Mouse (Mus musculus): ENCODE measurements at regions not wholly inside any gene's neighbourhood (a gene's known extent, or its start where the extent isn't known, plus 50 kb on each side); places are given as distances from the start of the nearest gene placed in this dataset.
A peak's percentile ranks its signal among the peaks of the same experiment; 100 is the strongest.

DNA sequence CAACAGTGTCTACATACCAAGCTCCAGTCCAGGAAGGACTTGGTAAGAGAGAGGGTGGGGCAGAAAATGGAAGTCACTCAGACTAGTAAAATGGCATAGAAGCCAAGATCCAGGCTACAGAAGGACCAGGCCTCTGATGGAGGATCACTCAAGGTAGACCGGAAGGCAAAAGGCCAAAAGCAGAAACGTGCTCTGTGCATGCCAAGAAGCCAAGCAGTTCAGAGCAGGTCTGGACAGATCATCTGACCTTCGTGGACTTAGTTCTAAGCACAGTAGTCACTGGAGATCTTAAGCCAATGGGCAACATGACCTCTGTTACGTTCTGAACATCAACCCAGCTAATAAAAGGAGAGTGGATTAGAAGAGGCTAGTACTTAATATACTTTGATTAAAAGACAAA is 90.6 kb upstream of the Sesn3 start:
- H3K27ac ChIP-seq (ENCODE audit: low read length): no peak overlapping the region
- H3K27me3 ChIP-seq (ENCODE audit: control insufficient read depth, insufficient read depth, low read length): no peaks in the 10 kb centered on the region
- no peak overlapping the region for H3K9ac ChIP-seq (replicated peaks; ENCODE audit: low read depth, low read length)
- no peak for ATAC-seq (ENCODE audit: insufficient number of reproducible peaks, insufficient read depth, low FRiP score, low read depth)
- no peaks in the 10 kb centered on the region for H3K36me3 ChIP-seq (ENCODE audit: control insufficient read depth, insufficient read depth, low read length)
- 83% methylated on average over 4 of the region's 4 CpGs for WGBS
- H3K9me3 ChIP-seq (ENCODE audit: control insufficient read depth, low read depth, low read length): no peaks in the 10 kb centered on the region
- H3K4me1 ChIP-seq (ENCODE audit: control insufficient read depth, insufficient read depth, low read length): no peaks in the 10 kb centered on the region
- H3K4me2 ChIP-seq (replicated peaks; ENCODE audit: low read depth, low read length): no peak overlapping the region
- H3K4me3 ChIP-seq (ENCODE audit: low read depth, low read length): no peak overlapping the region

DNA sequence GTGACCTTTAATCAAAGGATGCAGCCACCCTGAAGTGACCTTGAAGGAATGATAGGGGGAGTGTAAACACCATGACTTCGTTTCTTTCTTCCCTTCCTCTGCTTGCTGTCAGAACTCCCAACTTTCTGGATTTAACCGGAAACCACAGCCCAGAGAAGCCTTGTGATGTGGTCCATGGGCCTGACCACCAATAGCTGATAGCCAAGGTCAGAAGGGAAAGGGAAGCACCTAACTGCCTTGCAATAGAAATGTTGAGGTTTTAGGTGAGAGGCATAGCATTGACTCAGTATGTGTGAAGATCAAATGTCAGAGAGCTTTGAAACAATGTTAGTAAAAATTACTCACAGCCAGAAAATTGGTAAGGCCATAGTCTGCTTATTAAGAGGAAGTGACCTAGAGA is 89.2 kb upstream of the Sesn3 start:
- no peaks in the 10 kb centered on the region for H3K27me3 ChIP-seq (ENCODE audit: control insufficient read depth, insufficient read depth, low read length)
- H3K36me3 ChIP-seq (ENCODE audit: control insufficient read depth, insufficient read depth, low read length): no peaks in the 10 kb centered on the region
- ATAC-seq (ENCODE audit: insufficient number of reproducible peaks, insufficient read depth, low FRiP score, low read depth): no peak
- H3K4me2 ChIP-seq (replicated peaks; ENCODE audit: low read depth, low read length): no peak overlapping the region
- H3K9me3 ChIP-seq (ENCODE audit: control insufficient read depth, low read depth, low read length): no peaks in the 10 kb centered on the region
- H3K4me3 ChIP-seq (ENCODE audit: low read depth, low read length): no peak overlapping the region
- H3K27ac ChIP-seq (ENCODE audit: low read length): no peak overlapping the region
- WGBS: 41% methylated on average over 2 of the region's 2 CpGs
- H3K9ac ChIP-seq (replicated peaks; ENCODE audit: low read depth, low read length): no peak overlapping the region
- no peaks in the 10 kb centered on the region for H3K4me1 ChIP-seq (ENCODE audit: control insufficient read depth, insufficient read depth, low read length)

GRCm38 (mm10) chr9:14187753-14188152 is 87.1 kb upstream of the Sesn3 start:
- no peaks in the 10 kb centered on the region for H3K27me3 ChIP-seq (ENCODE audit: control insufficient read depth, insufficient read depth, low read length)
- H3K36me3 ChIP-seq (ENCODE audit: control insufficient read depth, insufficient read depth, low read length): no peaks in the 10 kb centered on the region
- WGBS: 97% methylated on average over 1 of the region's 1 CpGs
- no peaks in the 10 kb centered on the region for H3K9me3 ChIP-seq (ENCODE audit: control insufficient read depth, low read depth, low read length)
- H3K4me2 ChIP-seq (replicated peaks; ENCODE audit: low read depth, low read length): no peak overlapping the region
- no peak overlapping the region for H3K27ac ChIP-seq (ENCODE audit: low read length)
- no peak for ATAC-seq (ENCODE audit: insufficient number of reproducible peaks, insufficient read depth, low FRiP score, low read depth)
- H3K4me3 ChIP-seq (ENCODE audit: low read depth, low read length): no peak overlapping the region
- no peaks in the 10 kb centered on the region for H3K4me1 ChIP-seq (ENCODE audit: control insufficient read depth, insufficient read depth, low read length)
- no peak overlapping the region; the same call in 1 of the 2 replicates for H3K9ac ChIP-seq (replicated peaks; ENCODE audit: low read depth, low read length)

DNA sequence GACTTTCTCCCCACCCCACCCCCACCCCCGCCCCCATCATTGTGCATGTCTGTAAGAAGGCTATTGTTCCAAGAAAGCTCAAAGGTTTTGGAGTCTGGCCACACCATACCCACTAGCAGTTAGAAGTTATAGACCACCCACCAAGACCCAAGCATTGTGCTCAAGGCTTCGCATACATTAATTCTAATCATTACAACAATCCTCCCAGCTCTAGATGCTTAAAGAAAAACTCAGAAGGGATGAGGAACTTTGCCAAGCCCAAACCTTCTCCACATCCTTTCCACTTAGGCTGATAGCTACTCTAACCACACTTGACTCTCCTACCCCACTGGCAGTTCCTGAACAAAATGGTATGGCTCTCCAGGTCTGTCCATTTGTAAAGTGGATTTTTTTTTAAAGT is 86.4 kb upstream of the Sesn3 start:
- Histone ChIP-seq H3K4me1 (ENCODE audit: control insufficient read depth, insufficient read depth, low read length) (no peaks in the 10 kb centered on the region), H3K36me3 (ENCODE audit: control insufficient read depth, insufficient read depth, low read length) (no peaks in the 10 kb centered on the region), H3K27ac (ENCODE audit: low read length) (no peak overlapping the region), H3K4me2 (replicated peaks; ENCODE audit: low read depth, low read length) (no peak overlapping the region), H3K9me3 (ENCODE audit: control insufficient read depth, low read depth, low read length) (no peaks in the 10 kb centered on the region), H3K4me3 (ENCODE audit: low read depth, low read length) (no peak overlapping the region), H3K9ac (replicated peaks; ENCODE audit: low read depth, low read length) (no peak overlapping the region), H3K27me3 (ENCODE audit: control insufficient read depth, insufficient read depth, low read length) (no peaks in the 10 kb centered on the region)
- WGBS: 91% methylated on average over 2 of the region's 2 CpGs
- no peak for ATAC-seq (ENCODE audit: insufficient number of reproducible peaks, insufficient read depth, low FRiP score, low read depth)

DNA sequence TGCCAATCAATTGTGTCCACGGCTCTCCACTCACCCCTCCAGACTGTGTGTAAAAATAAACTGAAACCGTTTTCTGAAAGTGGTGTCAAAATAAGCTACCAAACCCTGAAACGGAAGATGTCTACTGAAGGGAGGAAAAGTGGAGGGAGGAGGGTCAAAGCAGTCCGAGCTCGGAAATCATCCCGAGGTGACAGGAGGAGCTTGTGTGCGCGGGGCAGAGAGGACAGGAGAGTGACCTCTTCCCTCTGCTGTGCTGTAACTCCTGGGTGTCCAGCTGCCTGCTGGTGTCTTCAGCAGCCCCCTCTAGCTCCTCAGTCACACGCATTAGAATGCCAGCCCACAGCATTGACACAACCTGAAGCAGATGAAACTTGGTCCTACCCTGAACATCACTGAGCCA is 84.2 kb upstream of the Sesn3 start:
- WGBS: 46% methylated on average over 9 of the region's 9 CpGs
- Histone ChIP-seq H3K27me3 (ENCODE audit: control insufficient read depth, insufficient read depth, low read length) (no peaks in the 10 kb centered on the region), H3K4me1 (ENCODE audit: control insufficient read depth, insufficient read depth, low read length) (no peaks in the 10 kb centered on the region), H3K9ac (replicated peaks; ENCODE audit: low read depth, low read length) (no peak overlapping the region), H3K4me3 (ENCODE audit: low read depth, low read length) (no peak overlapping the region), H3K9me3 (ENCODE audit: control insufficient read depth, low read depth, low read length) (no peaks in the 10 kb centered on the region), H3K27ac (ENCODE audit: low read length) (no peak overlapping the region), H3K4me2 (replicated peaks; ENCODE audit: low read depth, low read length) (no peak overlapping the region), H3K36me3 (ENCODE audit: control insufficient read depth, insufficient read depth, low read length) (no peaks in the 10 kb centered on the region)
- no peak for ATAC-seq (ENCODE audit: insufficient number of reproducible peaks, insufficient read depth, low FRiP score, low read depth)

DNA sequence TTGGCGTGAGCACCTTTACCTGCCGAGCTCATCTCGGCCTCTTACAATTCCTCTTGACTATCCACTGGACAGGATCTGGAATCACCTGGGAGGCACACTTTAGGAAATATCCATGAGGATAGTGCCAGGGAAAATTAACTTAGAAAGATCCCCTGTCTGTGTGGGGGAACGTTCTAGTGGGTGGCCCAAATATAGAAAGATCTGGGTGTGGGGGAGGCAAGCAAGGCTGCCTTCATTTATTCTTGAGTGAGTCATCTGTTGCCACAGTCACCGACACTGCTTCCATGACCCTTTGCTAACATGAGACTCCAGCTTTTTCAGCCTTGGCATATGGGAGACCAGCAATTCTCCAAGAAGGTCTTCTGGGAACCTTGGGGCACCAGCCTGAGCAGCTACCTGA is 80.1 kb upstream of the Sesn3 start:
- Histone ChIP-seq H3K9me3 (ENCODE audit: control insufficient read depth, low read depth, low read length) (no peaks in the 10 kb centered on the region), H3K4me3 (ENCODE audit: low read depth, low read length) (no peak overlapping the region), H3K36me3 (ENCODE audit: control insufficient read depth, insufficient read depth, low read length) (no peaks in the 10 kb centered on the region), H3K4me2 (replicated peaks; ENCODE audit: low read depth, low read length) (no peak overlapping the region), H3K27ac (ENCODE audit: low read length) (no peak overlapping the region), H3K27me3 (ENCODE audit: control insufficient read depth, insufficient read depth, low read length) (no peaks in the 10 kb centered on the region), H3K4me1 (ENCODE audit: control insufficient read depth, insufficient read depth, low read length) (peaks cover 5% of the 10 kb centered on the region), H3K9ac (replicated peaks; ENCODE audit: low read depth, low read length) (no peak overlapping the region)
- 87% methylated on average over 5 of the region's 5 CpGs for WGBS
- no peak for ATAC-seq (ENCODE audit: insufficient number of reproducible peaks, insufficient read depth, low FRiP score, low read depth)

- H3K27me3 ChIP-seq (ENCODE audit: control insufficient read depth, insufficient read depth, low read length): no peaks in the 10 kb centered on the region
- no peak overlapping the region for H3K4me3 ChIP-seq (ENCODE audit: low read depth, low read length)
- WGBS: 63% methylated on average over 3 of the region's 3 CpGs
- no peaks in the 10 kb centered on the region for H3K36me3 ChIP-seq (ENCODE audit: control insufficient read depth, insufficient read depth, low read length)
- no peak overlapping the region for H3K9ac ChIP-seq (replicated peaks; ENCODE audit: low read depth, low read length)
- no peaks in the 10 kb centered on the region for H3K9me3 ChIP-seq (ENCODE audit: control insufficient read depth, low read depth, low read length)
- H3K27ac ChIP-seq (ENCODE audit: low read length): no peak overlapping the region
- peaks cover 25% of the 10 kb centered on the region for H3K4me1 ChIP-seq (ENCODE audit: control insufficient read depth, insufficient read depth, low read length)
- H3K4me2 ChIP-seq (replicated peaks; ENCODE audit: low read depth, low read length): no peak overlapping the region
- ATAC-seq (ENCODE audit: insufficient number of reproducible peaks, insufficient read depth, low FRiP score, low read depth): no peak
These were observed 75.8 kb upstream of the Sesn3 start for GRCm38 (mm10) chr9:14199116-14199515.

DNA sequence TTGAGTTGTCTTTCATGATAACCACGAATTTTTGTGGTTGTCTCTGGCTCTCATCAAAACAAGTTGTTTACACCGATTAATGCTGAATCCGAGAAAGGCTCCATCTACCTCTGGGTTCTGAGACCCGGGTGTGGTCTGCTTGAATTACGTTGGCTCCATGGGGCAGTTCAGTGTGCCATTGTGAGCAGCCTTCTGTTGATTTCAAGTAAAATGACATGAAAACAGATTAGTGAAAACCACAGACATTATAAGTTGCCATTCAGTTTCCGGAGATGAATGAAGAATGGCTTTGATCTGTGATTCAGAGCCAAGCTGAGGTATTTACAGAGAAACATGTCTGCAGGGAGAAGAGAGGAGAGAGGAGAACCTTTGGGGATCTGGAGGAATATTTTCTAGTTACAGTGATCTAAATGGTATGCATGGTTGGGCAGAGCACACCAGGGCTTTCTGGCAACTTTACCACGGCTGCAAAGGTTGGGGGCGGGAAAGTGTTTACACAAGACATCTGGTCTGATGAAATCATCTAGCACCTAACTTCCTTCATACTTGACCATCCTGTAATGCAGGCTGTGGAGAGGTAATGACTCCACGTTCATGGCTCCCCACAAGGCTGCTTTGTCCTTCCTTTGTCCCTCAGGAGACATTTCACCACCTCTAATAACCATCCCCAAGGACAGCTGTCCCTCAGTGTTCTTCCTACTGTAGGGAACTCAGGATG is 74.7 kb upstream of the Sesn3 start:
- H3K36me3 ChIP-seq (ENCODE audit: control insufficient read depth, insufficient read depth, low read length): no peaks in the 10 kb centered on the region
- ATAC-seq (ENCODE audit: insufficient number of reproducible peaks, insufficient read depth, low FRiP score, low read depth): peak; percentile 48; the same call in 1 of the 2 replicates
- peaks cover 28% of the 10 kb centered on the region for H3K4me1 ChIP-seq (ENCODE audit: control insufficient read depth, insufficient read depth, low read length)
- H3K27me3 ChIP-seq (ENCODE audit: control insufficient read depth, insufficient read depth, low read length): no peaks in the 10 kb centered on the region
- 41% methylated on average over 9 of the region's 9 CpGs for WGBS
- no peak overlapping the region for H3K4me2 ChIP-seq (replicated peaks; ENCODE audit: low read depth, low read length)
- H3K27ac ChIP-seq (ENCODE audit: low read length): no peak overlapping the region
- no peak overlapping the region for H3K9ac ChIP-seq (replicated peaks; ENCODE audit: low read depth, low read length)
- no peak overlapping the region for H3K4me3 ChIP-seq (ENCODE audit: low read depth, low read length)
- no peaks in the 10 kb centered on the region for H3K9me3 ChIP-seq (ENCODE audit: control insufficient read depth, low read depth, low read length)

- no peak overlapping the region for H3K4me3 ChIP-seq (ENCODE audit: low read depth, low read length)
- no peak overlapping the region for H3K27ac ChIP-seq (ENCODE audit: low read length)
- H3K9ac ChIP-seq (replicated peaks; ENCODE audit: low read depth, low read length): no peak overlapping the region
- WGBS: 86% methylated on average over 4 of the region's 4 CpGs
- H3K36me3 ChIP-seq (ENCODE audit: control insufficient read depth, insufficient read depth, low read length): no peaks in the 10 kb centered on the region
- no peak for ATAC-seq (ENCODE audit: insufficient number of reproducible peaks, insufficient read depth, low FRiP score, low read depth)
- peaks cover 29% of the 10 kb centered on the region for H3K4me1 ChIP-seq (ENCODE audit: control insufficient read depth, insufficient read depth, low read length)
- H3K4me2 ChIP-seq (replicated peaks; ENCODE audit: low read depth, low read length): no peak overlapping the region
- H3K9me3 ChIP-seq (ENCODE audit: control insufficient read depth, low read depth, low read length): no peaks in the 10 kb centered on the region
- H3K27me3 ChIP-seq (ENCODE audit: control insufficient read depth, insufficient read depth, low read length): no peaks in the 10 kb centered on the region
These were observed 74.0 kb upstream of the Sesn3 start for GRCm38 (mm10) chr9:14200852-14201251.
